Mouse (Mus musculus): ENCODE measurements around the gene Myadm. TPM values are rescaled to one million over a fixed set of nuclear protein-coding genes. Genes with fewer than 3 reads are reported as not detected.

The Myadm gene
- 149 and 178 TPM in 2 replicates for polyA plus RNA-seq (2014; fragmentation: Nextera tagmentation; extraction: Ambion mirVana)

DNA sequence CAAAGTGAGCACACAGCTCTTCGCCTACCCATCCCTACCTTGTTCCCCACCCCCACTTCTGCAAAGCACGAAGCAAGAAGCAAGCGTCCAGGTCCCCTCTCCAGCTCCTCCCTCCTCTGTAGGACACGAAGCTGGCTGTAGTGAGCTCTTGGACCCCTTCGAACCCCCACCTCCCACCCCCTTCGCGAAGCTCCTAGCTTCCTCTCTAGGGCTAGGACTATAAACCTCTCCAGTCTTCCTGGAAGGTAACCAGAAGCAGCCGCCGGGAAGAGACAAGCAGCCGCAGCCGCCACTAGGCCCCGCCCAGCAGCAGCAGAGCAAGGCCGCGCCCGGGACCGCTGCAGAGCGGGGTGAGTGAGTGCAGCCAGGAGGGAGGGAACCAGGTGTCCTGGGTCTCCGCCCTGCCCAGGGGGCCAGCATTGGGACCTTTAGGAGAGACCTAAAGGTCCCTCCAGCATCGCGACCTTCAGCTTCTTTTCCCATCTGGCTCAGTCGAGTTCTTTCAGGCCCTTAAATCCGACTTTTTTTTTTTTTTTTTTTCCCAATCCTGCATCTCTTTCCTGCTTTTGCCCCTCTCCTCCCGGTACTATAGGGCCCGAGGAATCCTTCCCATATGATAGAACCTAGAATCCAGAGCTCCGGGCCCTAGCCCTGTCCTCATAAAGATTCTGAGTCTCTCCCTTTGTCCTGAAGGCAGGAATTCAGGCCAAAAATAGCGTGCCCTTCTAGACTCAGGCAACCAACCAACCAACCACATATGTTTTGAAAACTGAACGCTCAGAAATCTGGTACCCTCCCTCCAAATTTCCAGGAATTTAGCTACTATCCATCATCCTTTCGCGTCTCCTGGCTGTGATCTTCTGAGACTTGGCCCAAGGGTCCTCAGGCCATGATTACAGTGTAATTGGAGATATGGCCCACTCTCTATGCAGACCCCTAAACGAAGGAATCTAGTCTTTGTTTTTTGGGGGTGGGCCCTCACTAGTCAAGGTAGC, at the start of gene Myadm, which contains the start of gene Prkcg:
Gene Myadm, plus strand, starts transcription at position 105 of the 995 bp plus-strand sequence.
Gene Prkcg, plus strand, starts transcription at position 204 of the 995 bp plus-strand sequence.
- peak within 1 kb of the TSS; percentile 95 for H3K27ac ChIP-seq (replicated peaks; ENCODE audit: low read depth, low read length)
- H3K36me3 ChIP-seq (ENCODE audit: control insufficient read depth, insufficient read depth, low read length) = 0 out of 2 replicates have a peak, but pooled peaks cover 4% of the 10 kb centered on the region
- peak within 1 kb of the TSS; percentile 75 for H3K4me2 ChIP-seq (ENCODE audit: low read depth, low read length)
- H3K9ac ChIP-seq (ENCODE audit: low read depth, low read length) = peak within 1 kb of the TSS; percentile 69
- H3K27me3 ChIP-seq (replicated peaks; ENCODE audit: control insufficient read depth, insufficient read depth, low read length) = no peaks in the 10 kb centered on the region
- peak within 1 kb of the TSS; percentile 45 for H3K4me3 ChIP-seq (ENCODE audit: low read depth, low read length)
- peaks cover 17% of the 10 kb centered on the region for H3K4me1 ChIP-seq (ENCODE audit: control insufficient read depth, insufficient read depth, low read length)
- ATAC-seq (ENCODE audit: low read depth) (peak; percentile 52), DNase-seq (ENCODE audit: low spot score) (peak; percentile 93)
- 3% methylated on average over 25 of the region's 30 CpGs for WGBS
- no peaks in the 10 kb centered on the region for H3K9me3 ChIP-seq (ENCODE audit: control insufficient read depth, low read length)

- ATAC-seq (ENCODE audit: low read depth) (no peak), DNase-seq (ENCODE audit: low spot score) (no peak)
- H3K9me3 ChIP-seq (ENCODE audit: control insufficient read depth, low read length) = no peaks in the 10 kb centered on the region
- 87% methylated on average over 2 of the region's 2 CpGs for WGBS
- H3K4me3 ChIP-seq (ENCODE audit: low read depth, low read length) = no peak overlapping the region
- H3K27ac ChIP-seq (replicated peaks; ENCODE audit: low read depth, low read length) = no peak overlapping the region
- no peak overlapping the region for H3K4me2 ChIP-seq (ENCODE audit: low read depth, low read length)
- no peaks in the 10 kb centered on the region for H3K36me3 ChIP-seq (ENCODE audit: control insufficient read depth, insufficient read depth, low read length)
- no peak overlapping the region for H3K9ac ChIP-seq (ENCODE audit: low read depth, low read length)
- no peaks in the 10 kb centered on the region for H3K27me3 ChIP-seq (replicated peaks; ENCODE audit: control insufficient read depth, insufficient read depth, low read length)
- H3K4me1 ChIP-seq (ENCODE audit: control insufficient read depth, insufficient read depth, low read length) = no peaks in the 10 kb centered on the region
Observed at GRCm38 (mm10) chr7:3239193-3239592, 49.7 kb upstream of the Myadm start.

GRCm38 (mm10) chr7:3260701-3261100, 28.2 kb upstream of the Myadm start:
- Histone ChIP-seq H3K27me3 (replicated peaks; ENCODE audit: control insufficient read depth, insufficient read depth, low read length) (peaks cover 15% of the 10 kb centered on the region), H3K36me3 (ENCODE audit: control insufficient read depth, insufficient read depth, low read length) (no peaks in the 10 kb centered on the region), H3K4me1 (ENCODE audit: control insufficient read depth, insufficient read depth, low read length) (no peaks in the 10 kb centered on the region), H3K4me2 (ENCODE audit: low read depth, low read length) (no peak overlapping the region), H3K9ac (ENCODE audit: low read depth, low read length) (no peak overlapping the region), H3K9me3 (ENCODE audit: control insufficient read depth, low read length) (no peaks in the 10 kb centered on the region), H3K4me3 (ENCODE audit: low read depth, low read length) (no peak overlapping the region), H3K27ac (replicated peaks; ENCODE audit: low read depth, low read length) (no peak overlapping the region)
- no peak for DNase-seq (ENCODE audit: low spot score)
- ATAC-seq (ENCODE audit: low read depth) = no peak
- 59% methylated on average over 3 of the region's 3 CpGs for WGBS

- no peaks in the 10 kb centered on the region for H3K9me3 ChIP-seq (ENCODE audit: control insufficient read depth, low read length)
Observed at GRCm38 (mm10) chr7:3261446-3261845, 27.4 kb upstream of the Myadm start.

GRCm38 (mm10) chr7:3262789-3263188, 26.1 kb upstream of the Myadm start:
- no peak for ATAC-seq (ENCODE audit: low read depth)
- Histone ChIP-seq H3K4me3 (ENCODE audit: low read depth, low read length) (no peak overlapping the region), H3K36me3 (ENCODE audit: control insufficient read depth, insufficient read depth, low read length) (no peaks in the 10 kb centered on the region), H3K9ac (ENCODE audit: low read depth, low read length) (no peak overlapping the region), H3K9me3 (ENCODE audit: control insufficient read depth, low read length) (no peaks in the 10 kb centered on the region), H3K27me3 (replicated peaks; ENCODE audit: control insufficient read depth, insufficient read depth, low read length) (peaks cover 15% of the 10 kb centered on the region), H3K4me2 (ENCODE audit: low read depth, low read length) (no peak overlapping the region), H3K4me1 (ENCODE audit: control insufficient read depth, insufficient read depth, low read length) (no peaks in the 10 kb centered on the region), H3K27ac (replicated peaks; ENCODE audit: low read depth, low read length) (no peak overlapping the region)
- 42% methylated on average over 2 of the region's 2 CpGs for WGBS
- DNase-seq (ENCODE audit: low spot score) = no peak

More at GRCm38 (mm10) chr7:3261446-3261845, 27.4 kb upstream of the Myadm start:
- ATAC-seq (ENCODE audit: low read depth) (no peak), DNase-seq (ENCODE audit: low spot score) (no peak)
- Histone ChIP-seq H3K27ac (replicated peaks; ENCODE audit: low read depth, low read length) (no peak overlapping the region), H3K9ac (ENCODE audit: low read depth, low read length) (no peak overlapping the region), H3K36me3 (ENCODE audit: control insufficient read depth, insufficient read depth, low read length) (no peaks in the 10 kb centered on the region), H3K4me1 (ENCODE audit: control insufficient read depth, insufficient read depth, low read length) (no peaks in the 10 kb centered on the region), H3K4me2 (ENCODE audit: low read depth, low read length) (no peak overlapping the region), H3K4me3 (ENCODE audit: low read depth, low read length) (no peak overlapping the region), H3K27me3 (replicated peaks; ENCODE audit: control insufficient read depth, insufficient read depth, low read length) (peaks cover 15% of the 10 kb centered on the region)
- WGBS = 69% methylated on average over 4 of the region's 4 CpGs

DNA sequence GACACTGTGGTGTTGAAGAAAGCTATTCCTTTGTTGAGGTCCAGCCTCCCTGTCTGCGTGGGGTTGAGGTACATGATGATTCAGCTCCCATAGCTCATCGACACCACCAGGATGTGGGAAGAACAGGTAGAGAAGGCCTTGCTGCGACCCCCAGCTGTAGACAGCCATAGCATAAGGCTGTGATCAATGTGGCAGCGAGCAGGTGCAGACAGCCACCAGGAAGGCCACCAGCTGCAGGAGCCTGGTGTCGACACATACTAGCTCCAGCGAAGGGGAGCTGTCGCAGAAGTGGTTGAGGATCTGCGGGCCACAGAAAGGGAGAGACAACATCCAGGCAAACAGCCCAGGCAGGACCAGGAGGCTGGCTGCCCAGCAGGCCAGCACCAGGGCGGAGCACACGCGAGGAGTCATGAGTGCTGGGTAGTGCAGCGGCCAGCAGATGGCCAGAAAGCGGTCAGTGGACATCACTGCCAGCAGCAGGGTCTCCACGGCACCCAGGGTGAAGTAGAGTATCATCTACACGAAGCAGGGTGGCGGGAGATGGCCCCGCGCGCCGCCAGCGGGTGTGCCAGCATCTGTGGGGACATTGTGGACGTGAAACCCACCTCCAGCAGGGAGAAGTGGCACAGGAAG, 24.4 kb upstream of the Myadm start:
- no peaks in the 10 kb centered on the region for H3K4me1 ChIP-seq (ENCODE audit: control insufficient read depth, insufficient read depth, low read length)
- H3K36me3 ChIP-seq (ENCODE audit: control insufficient read depth, insufficient read depth, low read length) = no peaks in the 10 kb centered on the region
- no peak for DNase-seq (ENCODE audit: low spot score)
- no peaks in the 10 kb centered on the region for H3K9me3 ChIP-seq (ENCODE audit: control insufficient read depth, low read length)
- no peak overlapping the region for H3K9ac ChIP-seq (ENCODE audit: low read depth, low read length)
- ATAC-seq (ENCODE audit: low read depth) = no peak
- H3K4me2 ChIP-seq (ENCODE audit: low read depth, low read length) = no peak overlapping the region
- 40% methylated on average over 22 of the region's 22 CpGs for WGBS
- H3K27me3 ChIP-seq (replicated peaks; ENCODE audit: control insufficient read depth, insufficient read depth, low read length) = peaks cover 15% of the 10 kb centered on the region
- no peak overlapping the region for H3K27ac ChIP-seq (replicated peaks; ENCODE audit: low read depth, low read length)
- no peak overlapping the region for H3K4me3 ChIP-seq (ENCODE audit: low read depth, low read length)

DNA sequence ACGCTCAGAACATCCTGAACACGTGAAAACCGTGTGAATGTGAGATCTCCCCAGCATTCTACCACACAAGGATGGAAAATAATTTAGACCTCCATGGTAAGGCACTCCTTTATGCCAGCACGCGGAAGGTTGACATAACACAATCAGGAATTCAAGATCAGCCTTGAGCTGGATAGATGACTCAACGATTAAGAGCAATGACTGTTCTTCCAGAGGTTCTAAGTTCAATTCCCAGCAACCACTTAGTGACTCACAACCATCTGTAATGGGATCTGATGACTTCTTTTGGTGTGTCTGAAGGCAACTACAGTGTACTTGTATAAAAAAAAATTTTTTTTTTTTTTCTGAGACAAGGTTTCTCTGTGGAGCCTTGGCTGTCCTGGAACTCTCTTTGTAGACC, 23.6 kb upstream of the Myadm start:
- Histone ChIP-seq H3K27ac (replicated peaks; ENCODE audit: low read depth, low read length) (no peak overlapping the region), H3K9ac (ENCODE audit: low read depth, low read length) (no peak overlapping the region), H3K9me3 (ENCODE audit: control insufficient read depth, low read length) (no peaks in the 10 kb centered on the region), H3K36me3 (ENCODE audit: control insufficient read depth, insufficient read depth, low read length) (no peaks in the 10 kb centered on the region), H3K4me2 (ENCODE audit: low read depth, low read length) (no peak overlapping the region), H3K4me1 (ENCODE audit: control insufficient read depth, insufficient read depth, low read length) (no peaks in the 10 kb centered on the region), H3K4me3 (ENCODE audit: low read depth, low read length) (no peak overlapping the region), H3K27me3 (replicated peaks; ENCODE audit: control insufficient read depth, insufficient read depth, low read length) (peaks cover 15% of the 10 kb centered on the region)
- no peak for ATAC-seq (ENCODE audit: low read depth)
- no peak for DNase-seq (ENCODE audit: low spot score)
- WGBS = 68% methylated on average over 6 of the region's 6 CpGs

GRCm38 (mm10) chr7:3267261-3267660, 21.6 kb upstream of the Myadm start:
- Histone ChIP-seq H3K27me3 (replicated peaks; ENCODE audit: control insufficient read depth, insufficient read depth, low read length) (peaks cover 15% of the 10 kb centered on the region), H3K4me3 (ENCODE audit: low read depth, low read length) (no peak overlapping the region), H3K36me3 (ENCODE audit: control insufficient read depth, insufficient read depth, low read length) (no peaks in the 10 kb centered on the region), H3K9me3 (ENCODE audit: control insufficient read depth, low read length) (no peaks in the 10 kb centered on the region), H3K27ac (replicated peaks; ENCODE audit: low read depth, low read length) (no peak overlapping the region), H3K4me1 (ENCODE audit: control insufficient read depth, insufficient read depth, low read length) (no peaks in the 10 kb centered on the region), H3K9ac (ENCODE audit: low read depth, low read length) (no peak overlapping the region), H3K4me2 (ENCODE audit: low read depth, low read length) (no peak overlapping the region)
- DNase-seq (ENCODE audit: low spot score) (no peak), ATAC-seq (ENCODE audit: low read depth) (no peak)
- WGBS = 67% methylated on average over 3 of the region's 3 CpGs

All from embryonic facial prominence, embryonic 14.5 days (tissue).